Mouse (Mus musculus) embryonic facial prominence, embryonic 11.5 days (tissue): ENCODE results near the gene Corin. TPM values are rescaled to one million over a fixed set of nuclear protein-coding genes. Genes with fewer than 3 reads are reported as not detected.

Source experiments
- ATAC-seq: fragments of 200-750 bp; cut with Nextera tagmentation; replicated peaks from 2 replicates; pipeline ENCODE4 v1.8.0; 2017; ENCODE audit warnings: low read depth; ENCODE audit not compliant: insufficient number of reproducible peaks, low FRiP score, low TSS enrichment
- DNase-seq: peaks from one replicate; pipeline ENCODE4 v3.0.0-alpha.2; 2015; ENCODE audit warnings: low spot score
- H3K27ac ChIP-seq: fragments of 300-500 bp; sonication (generic); replicated peaks from 2 replicates; pipeline ENCODE4 v1.5.1; 2014; ENCODE audit warnings: mild to moderate bottlenecking, low read depth, low read length, control low read depth
- H3K27me3 ChIP-seq: fragments of 300-500 bp; sonication (generic); 2 replicates; pipeline ENCODE4 v1.6.1; 2014; ENCODE audit warnings: mild to moderate bottlenecking, low read length, moderate library complexity, mixed read lengths; ENCODE audit not compliant: control insufficient read depth, insufficient read depth
- H3K36me3 ChIP-seq: fragments of 300-500 bp; sonication (generic); replicated peaks from 2 replicates; pipeline ENCODE4 v1.6.1; 2014; ENCODE audit warnings: low read depth, mild to moderate bottlenecking, low read length, moderate library complexity, mixed read lengths; ENCODE audit not compliant: control insufficient read depth, insufficient read depth
- H3K4me1 ChIP-seq: fragments of 300-500 bp; sonication (generic); 2 replicates; pipeline ENCODE4 v1.6.1; 2014; ENCODE audit warnings: low read length, mixed read lengths; ENCODE audit not compliant: control insufficient read depth, insufficient read depth
- H3K4me2 ChIP-seq: fragments of 300-500 bp; sonication (generic); 2 replicates; pipeline ENCODE4 v1.6.1; 2014; ENCODE audit warnings: low read depth, mild to moderate bottlenecking, control low read depth, low read length, moderate library complexity
- H3K4me3 ChIP-seq: fragments of 300-500 bp; sonication (generic); 2 replicates; pipeline ENCODE4 v1.5.1; 2014; ENCODE audit warnings: low read depth, low read length, control low read depth
- H3K9ac ChIP-seq: fragments of 300-500 bp; sonication (generic); replicated peaks from 2 replicates; pipeline ENCODE4 v1.6.1; 2014; ENCODE audit warnings: mild to moderate bottlenecking, control low read depth, low read length
- H3K9me3 ChIP-seq: fragments of 300-500 bp; sonication (generic); replicated peaks from 2 replicates; pipeline ENCODE4 v1.6.1; 2016; ENCODE audit warnings: mild to moderate bottlenecking, low read length, inconsistent platforms, mixed read lengths; ENCODE audit not compliant: control insufficient read depth
- WGBS: fragments of 180-500 bp; shearing (Covaris S2); extraction: QIAGEN DNeasy Blood & Tissue Kit; methylation state at CpG from one replicate; pipeline ENCODE4 v1.1.7; 2014; 5-methylcytosine and 5-hydroxymethylcytosine counted together
- polyA plus RNA-seq: library from polyadenylated mRNA; unstranded; fragments of >200 nt; fragmentation: Nextera tagmentation; extraction: Ambion mirVana; gene quantifications from 2 replicates; pipeline ENCODE4 v1.2.1, GENCODE M21; 2014

The Corin gene
- polyA plus RNA-seq, 1 experiment from 2014 or later = 4.0 TPM

DNA sequence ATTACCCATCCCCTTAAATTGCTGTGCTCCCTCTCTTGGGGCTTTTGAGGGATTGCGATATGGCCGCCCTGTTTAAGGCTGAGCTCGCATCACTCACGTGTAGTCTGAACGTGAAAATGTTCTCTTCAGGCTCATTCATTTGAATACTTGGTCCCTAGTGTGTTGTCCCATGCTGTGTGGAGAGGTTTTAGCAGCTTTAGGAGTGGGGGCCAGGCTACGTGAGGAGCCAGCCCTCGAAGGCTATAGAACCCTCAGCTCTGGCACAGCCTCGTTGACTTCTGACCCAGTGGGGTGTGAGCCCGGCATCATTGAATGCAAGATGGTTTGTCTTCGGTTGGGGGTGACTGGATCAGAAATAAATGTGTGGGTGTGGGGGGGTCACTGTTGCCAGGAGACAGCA, 102.5 kb downstream of the Corin start:
- DNase-seq (peak; percentile 7), ATAC-seq (0 out of 2 replicates have a peak, but pooled peaks have one; percentile 44)
- Histone ChIP-seq H3K4me1 (no peaks in the 10 kb centered on the region), H3K36me3 (no peaks in the 10 kb centered on the region), H3K4me3 (no peak overlapping the region), H3K27ac (no peak overlapping the region), H3K9me3 (no peaks in the 10 kb centered on the region), H3K27me3 (no peaks in the 10 kb centered on the region), H3K9ac (no peak overlapping the region), H3K4me2 (no peak overlapping the region)
- 62% methylated on average over 10 of the region's 10 CpGs for WGBS

DNA sequence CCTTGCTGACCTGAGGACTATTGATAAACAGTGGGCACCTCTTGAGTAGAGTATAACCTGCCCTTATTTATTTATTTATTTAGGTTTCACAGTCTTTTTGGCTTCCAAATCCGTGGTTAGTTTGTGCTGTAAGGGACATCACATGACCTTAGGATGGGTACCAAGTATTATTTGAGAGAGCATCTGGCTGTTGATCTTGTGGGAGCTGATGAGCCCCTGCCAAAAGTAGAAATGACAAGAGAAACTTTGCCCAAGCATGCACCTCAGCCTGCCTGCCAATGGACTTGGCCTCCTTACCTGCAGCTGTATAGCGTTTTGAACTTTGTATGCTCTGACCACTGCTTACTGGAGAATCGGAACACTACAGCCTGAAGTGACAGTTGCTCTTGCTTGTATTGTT, 103.0 kb downstream of the Corin start:
- H3K36me3 ChIP-seq = no peaks in the 10 kb centered on the region

DNA sequence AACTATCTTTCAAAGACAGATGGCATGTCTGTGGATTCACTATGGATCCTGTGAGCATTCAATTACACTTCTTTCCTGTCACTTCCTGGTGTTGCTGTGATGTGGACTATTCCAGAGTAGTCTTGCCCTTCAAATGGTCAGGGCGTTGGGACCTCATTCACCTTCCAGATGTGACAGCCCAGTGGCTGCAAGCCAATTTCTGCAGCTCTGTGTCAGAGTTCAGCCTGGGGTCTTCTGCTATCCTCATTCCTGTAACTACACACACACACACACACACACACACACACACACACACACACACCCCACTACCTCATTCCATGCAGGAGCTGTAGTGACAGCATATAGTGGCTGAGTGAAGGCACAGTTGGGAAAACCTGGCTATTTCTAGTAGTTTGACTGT, 122.1 kb downstream of the Corin start:
- ATAC-seq (no peak), DNase-seq (no peak)
- H3K4me1 ChIP-seq = no peaks in the 10 kb centered on the region
- H3K9me3 ChIP-seq = no peaks in the 10 kb centered on the region
- no peak overlapping the region for H3K9ac ChIP-seq
- H3K27me3 ChIP-seq = no peaks in the 10 kb centered on the region
- no peaks in the 10 kb centered on the region for H3K36me3 ChIP-seq
- 57% methylated on average over 1 of the region's 1 CpGs for WGBS
- no peak overlapping the region for H3K4me3 ChIP-seq
- no peak overlapping the region for H3K4me2 ChIP-seq
- H3K27ac ChIP-seq = no peak overlapping the region

More for the DNA sequence above, 103.0 kb downstream of the Corin start:
- Histone ChIP-seq H3K4me2 (no peak overlapping the region), H3K4me3 (no peak overlapping the region), H3K9me3 (no peaks in the 10 kb centered on the region), H3K27ac (no peak overlapping the region), H3K4me1 (no peaks in the 10 kb centered on the region), H3K27me3 (no peaks in the 10 kb centered on the region), H3K9ac (no peak overlapping the region)
- ATAC-seq (no peak), DNase-seq (no peak)
- WGBS = 88% methylated on average over 3 of the region's 3 CpGs

DNA sequence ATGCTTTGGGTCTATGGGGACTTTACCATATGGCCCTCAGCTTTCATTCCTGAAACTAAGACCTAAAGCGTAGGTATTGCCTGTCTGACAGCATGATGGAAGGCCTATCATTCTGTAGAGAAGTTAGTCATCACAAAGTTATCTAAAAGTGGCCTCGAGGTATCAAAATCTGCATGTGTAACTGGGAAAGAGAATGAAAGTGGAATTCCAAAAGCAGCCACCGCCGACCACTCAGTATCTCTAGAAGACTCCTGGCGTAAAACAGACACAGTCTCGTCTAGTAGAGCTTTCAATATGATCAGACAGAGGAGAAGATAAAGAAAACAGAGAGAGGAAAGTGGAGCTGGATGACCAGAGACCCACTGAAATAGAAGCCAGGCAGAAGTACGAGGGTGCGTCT, 123.7 kb downstream of the Corin start:
- no peak for ATAC-seq
- H3K27me3 ChIP-seq = no peaks in the 10 kb centered on the region
- 73% methylated on average over 8 of the region's 8 CpGs for WGBS
- no peak for DNase-seq
- H3K27ac ChIP-seq = no peak overlapping the region
- H3K4me2 ChIP-seq = no peak overlapping the region
- H3K9ac ChIP-seq = no peak overlapping the region
- H3K36me3 ChIP-seq = no peaks in the 10 kb centered on the region
- no peaks in the 10 kb centered on the region for H3K9me3 ChIP-seq
- no peaks in the 10 kb centered on the region for H3K4me1 ChIP-seq
- no peak overlapping the region for H3K4me3 ChIP-seq

DNA sequence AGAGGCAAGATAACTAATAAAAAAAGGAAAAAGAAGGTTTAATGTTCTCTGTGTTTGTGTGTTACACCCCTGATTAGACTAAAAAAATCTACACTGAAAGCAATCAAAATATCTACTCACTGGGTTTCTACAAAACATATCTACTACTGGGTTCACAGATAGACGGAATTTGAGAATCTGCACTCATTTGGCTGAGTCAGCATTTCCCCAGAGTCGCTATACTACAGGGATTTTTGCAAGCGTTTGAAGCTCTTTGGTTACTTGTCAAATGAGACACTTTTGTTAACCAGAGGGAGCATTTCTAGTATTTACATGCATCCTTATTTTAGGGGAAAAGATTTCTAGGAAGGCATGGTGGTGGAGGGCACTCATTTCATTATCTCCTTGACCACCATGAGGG, 136.3 kb downstream of the Corin start:
- no peak for DNase-seq
- no peaks in the 10 kb centered on the region for H3K4me1 ChIP-seq
- H3K9me3 ChIP-seq = no peaks in the 10 kb centered on the region
- no peak overlapping the region for H3K4me3 ChIP-seq
- no peaks in the 10 kb centered on the region for H3K27me3 ChIP-seq
- no peak for ATAC-seq
- H3K4me2 ChIP-seq = no peak overlapping the region
- no peak overlapping the region for H3K27ac ChIP-seq
- H3K9ac ChIP-seq = no peak overlapping the region
- no peaks in the 10 kb centered on the region for H3K36me3 ChIP-seq
- WGBS = 88% methylated on average over 3 of the region's 3 CpGs

DNA sequence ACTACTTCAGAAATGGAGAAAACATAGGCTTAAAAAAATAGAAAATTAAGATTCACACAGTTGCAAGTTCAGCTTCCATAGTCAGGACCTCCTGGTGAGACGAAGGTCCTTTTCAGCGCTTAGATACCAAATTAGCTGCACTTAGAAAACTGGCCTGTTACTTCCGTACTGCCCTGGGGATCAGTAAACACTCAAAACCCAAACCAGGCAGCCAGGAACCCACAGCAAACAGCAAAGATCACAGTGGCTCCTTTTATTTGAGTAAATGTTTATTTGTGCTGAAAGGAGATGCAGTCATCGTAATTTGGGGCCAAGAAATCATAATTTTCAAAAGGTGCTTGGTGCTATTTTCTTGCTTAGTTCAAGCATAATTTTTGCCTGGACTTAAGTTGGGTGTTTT, 138.5 kb downstream of the Corin start:
- no peak overlapping the region for H3K4me3 ChIP-seq
- H3K36me3 ChIP-seq = no peaks in the 10 kb centered on the region
- DNase-seq (no peak), ATAC-seq (no peak)
- H3K9ac ChIP-seq = no peak overlapping the region
- no peak overlapping the region for H3K4me2 ChIP-seq
- H3K27me3 ChIP-seq = no peaks in the 10 kb centered on the region
- no peaks in the 10 kb centered on the region for H3K4me1 ChIP-seq
- 62% methylated on average over 4 of the region's 4 CpGs for WGBS
- no peaks in the 10 kb centered on the region for H3K9me3 ChIP-seq
- no peak overlapping the region for H3K27ac ChIP-seq

DNA sequence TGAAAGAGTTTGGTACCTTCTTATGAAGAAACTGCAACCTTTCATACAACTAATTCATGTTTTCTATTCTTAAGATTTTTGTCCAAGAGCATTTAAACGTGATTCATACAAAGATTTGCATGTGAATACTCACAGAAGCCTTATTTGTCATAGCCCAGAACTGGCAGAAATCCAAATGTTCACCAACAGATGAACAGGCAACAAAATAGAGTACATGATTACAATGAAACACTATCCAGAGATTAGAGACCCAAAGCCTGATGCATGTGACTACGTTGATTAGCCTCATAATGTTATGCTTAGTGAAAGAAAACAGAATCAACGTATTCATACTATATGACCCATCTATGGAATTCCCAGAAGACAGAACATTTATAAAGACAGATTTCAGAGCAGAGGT, 140.4 kb downstream of the Corin start:
- Histone ChIP-seq H3K27ac (no peak overlapping the region), H3K4me3 (no peak overlapping the region), H3K9ac (no peak overlapping the region), H3K27me3 (no peaks in the 10 kb centered on the region), H3K36me3 (no peaks in the 10 kb centered on the region), H3K4me1 (no peaks in the 10 kb centered on the region), H3K4me2 (no peak overlapping the region), H3K9me3 (no peaks in the 10 kb centered on the region)
- DNase-seq (no peak), ATAC-seq (no peak)
- 57% methylated on average over 3 of the region's 3 CpGs for WGBS

DNA sequence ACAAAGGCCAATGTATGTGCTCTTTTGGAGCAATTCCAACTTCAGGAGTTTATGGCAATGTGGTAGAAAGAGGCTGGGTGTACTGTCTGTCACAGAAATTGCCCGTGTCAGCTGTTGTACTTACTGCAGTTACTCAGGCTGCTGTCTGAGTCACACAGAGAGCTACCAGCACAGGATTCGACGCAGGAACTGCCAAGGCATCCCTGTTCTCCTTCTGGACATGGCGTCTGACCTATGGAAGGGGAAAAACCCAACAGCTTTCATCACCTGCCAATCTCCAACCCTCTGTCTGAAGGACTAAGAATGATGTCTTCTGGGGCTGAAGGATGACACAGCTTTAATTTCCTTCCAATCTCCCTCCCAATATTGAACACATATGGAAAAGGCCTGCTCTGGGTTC, 150.5 kb downstream of the Corin start:
- no peak overlapping the region for H3K27ac ChIP-seq
- H3K9me3 ChIP-seq = no peaks in the 10 kb centered on the region
- no peak overlapping the region for H3K4me3 ChIP-seq
- H3K27me3 ChIP-seq = no peaks in the 10 kb centered on the region
- H3K4me1 ChIP-seq = no peaks in the 10 kb centered on the region
- H3K36me3 ChIP-seq = no peaks in the 10 kb centered on the region
- no peak overlapping the region for H3K9ac ChIP-seq
- WGBS = 75% methylated on average over 4 of the region's 4 CpGs
- ATAC-seq (no peak), DNase-seq (no peak)
- H3K4me2 ChIP-seq = no peak overlapping the region
